ENCODE assay signal across 24 mouse cellular contexts in the genomic region with DNA sequence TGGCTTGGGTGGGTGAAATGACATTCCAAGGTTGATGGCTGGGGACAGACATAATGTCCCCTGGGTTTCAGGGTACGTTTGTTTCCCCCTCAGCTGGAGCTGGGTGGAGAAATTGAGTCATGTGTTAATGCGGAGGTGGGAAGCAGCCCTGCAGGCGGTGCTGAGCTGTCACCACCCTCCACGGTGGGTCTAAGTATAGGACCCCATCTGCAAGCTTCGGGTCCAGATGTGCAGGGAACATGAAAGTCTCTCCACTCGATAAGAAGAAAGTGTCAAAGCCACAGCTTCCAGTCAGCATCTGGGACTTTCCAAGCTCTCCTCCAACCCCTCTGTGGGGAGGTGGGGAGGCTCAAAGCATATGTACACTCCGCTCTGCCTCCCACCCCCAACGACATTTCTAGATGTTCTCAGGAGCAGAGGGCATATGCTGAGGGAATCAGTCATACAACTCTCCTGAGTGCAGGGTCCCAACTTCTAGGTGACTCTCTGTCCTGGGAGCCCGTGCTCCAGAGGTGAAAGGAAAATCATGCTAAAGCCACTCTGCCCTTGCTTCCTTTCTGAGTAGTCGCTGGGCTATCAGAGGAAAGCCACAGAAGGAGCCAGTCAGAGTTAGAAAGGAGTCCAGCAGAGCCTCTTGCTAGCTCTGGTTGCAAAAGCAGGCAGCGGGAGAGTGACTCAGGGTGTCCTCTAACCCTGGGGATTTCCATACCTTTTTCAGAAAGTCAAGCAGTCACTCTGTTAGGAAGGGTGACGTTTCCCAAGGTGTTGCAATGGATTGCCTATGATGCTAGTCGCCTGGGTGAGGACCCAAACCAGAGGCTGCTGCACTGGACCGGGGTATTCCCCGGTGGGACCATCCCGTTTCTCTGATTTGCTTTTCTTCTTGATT.
DNase-seq lines count a peak whose midpoint lies in the region; ATAC-seq and TF ChIP-seq lines count a peak whose summit lies in the region.
"Had no signal": no experiment of that assay in that cellular context is flagged by ENCODE, and none has a peak within 500 bp of the region (broad histone marks: within the 10 kb centered on the region; RNA-seq: fewer than 3 reads in every experiment).

No protein-coding gene starts in this region.

- H3K36me3 ChIP-seq in E14TG2a.4 (ENCODE audit: insufficient read depth, low read length): no peaks in the 10 kb centered on the region
- H3K36me3 ChIP-seq: forebrain, embryonic 10.5 days; hindbrain, embryonic 10.5 days; liver, embryonic 13.5 days had no signal

- no peaks in the 10 kb centered on the region for H3K9me3 ChIP-seq in E14TG2a.4 (ENCODE audit: low read length)
- H3K9me3 ChIP-seq: forebrain, embryonic 10.5 days; hindbrain, embryonic 10.5 days; liver, embryonic 13.5 days had no signal

- H3K4me3 ChIP-seq in E14TG2a.4 (replicated peaks; ENCODE audit: low read length): 0 out of 2 replicates have a peak overlapping the region, but pooled peaks have one; percentile 2
- H3K4me3 ChIP-seq: forebrain, embryonic 10.5 days; hindbrain, embryonic 10.5 days; liver, embryonic 13.5 days; myocyte had no signal

- ATAC-seq in frontal cortex, adult (ENCODE audit: low TSS enrichment): peak; percentile 38; the same call in 1 of the 2 replicates
- peak; percentile 36 for ATAC-seq in granulocyte monocyte progenitor cell, adult 5-6 weeks (replicated peaks; ENCODE audit: poor library complexity, severe bottlenecking)
- ATAC-seq: forebrain, embryonic 16.5 days; hindbrain, embryonic 16.5 days; intestine, postnatal 0 days; midbrain, embryonic 16.5 days; Patski had no signal

- TF ChIP-seq CTCF in E14TG2a.4 (conservative IDR thresholded peaks at IDR 0.05; ENCODE audit: low read length): no peak

- H3K4me1 ChIP-seq in E14TG2a.4 (replicated peaks; ENCODE audit: low read depth, low read length): peaks cover 23% of the 10 kb centered on the region
- H3K4me1 ChIP-seq: liver, embryonic 13.5 days had no signal

- H3K27me3 ChIP-seq in E14TG2a.4 (ENCODE audit: insufficient read depth, low read length): peaks cover 35% of the 10 kb centered on the region
- H3K27me3 ChIP-seq: liver, embryonic 13.5 days; Patski had no signal

- no peak for DNase-seq in frontal cortex, adult 2 months (ENCODE audit: extremely low spot score in 1 of 2, low spot score in 1 of 2)
- DNase-seq in CD4-positive helper T cell, adult 2 months (ENCODE audit: low read depth, low spot score): peak; percentile 30
- no peak for DNase-seq in right cerebral cortex, postnatal 4 days
- DNase-seq in left cerebral cortex, adult 8-10 months (ENCODE audit: low spot score in 2 of 2): no peak
- no peak for DNase-seq in natural killer cell, adult 2 months (ENCODE audit: low spot score in 2 of 2)
- DNase-seq: B cell, adult 2 months; cerebellum, adult 9-11 months; gastrocnemius, postnatal 36 days; kidney, postnatal 36 days; layer of hippocampus, adult 9-11 months; liver, embryonic 13.5 days; lung, embryonic 14.5 days; thymus, adult 2 months had no signal
